Mouse (Mus musculus) retina, postnatal 7 days (tissue): ENCODE results near the gene Nwd1.
A peak's percentile ranks its signal among the peaks of the same experiment; 100 is the strongest.

ENCODE experiments used
- DNase-seq: peaks from one replicate; pipeline ENCODE4 v3.0.0-alpha.2; 2012; ENCODE audit warnings: low read depth, low spot score

The Nwd1 gene

DNA sequence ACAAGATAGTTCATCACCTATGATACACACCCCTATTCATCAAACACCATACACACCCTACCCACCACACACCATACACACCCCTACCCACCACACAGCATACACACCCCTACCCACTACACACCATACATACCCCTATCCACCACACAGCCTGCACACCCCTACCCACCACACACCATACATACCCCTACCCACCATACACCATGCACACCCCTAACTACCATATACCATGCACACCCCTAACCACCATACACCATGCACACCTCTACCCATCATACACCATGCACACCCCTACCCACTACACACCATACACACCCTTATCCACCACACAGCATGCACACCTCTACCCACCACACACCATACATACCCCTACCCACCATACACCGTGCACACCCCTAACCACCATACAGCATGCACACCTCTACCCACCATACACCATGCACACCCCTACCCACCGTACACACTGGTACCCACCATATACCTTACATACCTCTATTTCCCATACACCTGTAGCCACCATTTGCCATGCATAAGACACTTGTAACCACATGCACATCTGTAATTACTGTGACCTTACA lies 51.9 kb downstream of the Nwd1 start:
- no peak for DNase-seq

DNA sequence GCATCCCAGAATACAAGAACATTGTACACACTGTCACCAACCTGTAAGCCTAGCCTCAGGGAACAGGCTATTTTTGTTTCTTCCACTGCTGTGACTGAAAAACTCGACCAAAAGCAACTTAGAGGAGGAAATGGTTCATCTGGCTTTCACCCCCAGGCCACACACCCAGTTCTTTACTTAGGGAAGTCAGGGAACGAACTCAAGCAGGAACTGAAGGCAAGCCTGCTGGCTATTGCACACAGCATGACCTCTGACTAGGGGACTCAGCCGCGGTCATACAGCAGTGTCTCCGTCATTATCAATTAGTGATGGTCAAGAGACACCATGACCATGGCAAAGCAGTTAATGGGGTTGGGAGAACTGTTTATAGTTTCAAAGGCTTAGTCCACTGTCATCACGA lies 66.1 kb downstream of the Nwd1 start:
- DNase-seq: no peak

DNA sequence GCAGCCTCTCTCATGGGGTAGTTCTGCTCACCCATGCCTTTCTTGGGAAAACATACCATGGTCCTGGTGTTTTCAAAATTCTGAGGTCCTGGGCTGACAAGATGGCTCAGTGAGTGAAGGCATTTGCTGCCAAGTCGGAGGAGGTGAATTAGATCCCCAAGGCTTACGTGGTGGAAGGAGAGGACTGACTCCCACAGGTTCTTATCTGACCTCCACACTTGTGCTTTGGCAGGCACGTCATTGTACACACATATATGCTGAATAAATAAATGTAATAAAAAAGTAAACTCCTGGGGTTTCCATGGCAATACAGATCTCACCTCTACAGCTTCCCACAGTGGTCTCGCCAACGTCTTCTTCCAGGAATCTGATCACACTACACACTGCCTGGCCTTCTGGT lies 70.1 kb downstream of the Nwd1 start:
- no peak for DNase-seq

DNA sequence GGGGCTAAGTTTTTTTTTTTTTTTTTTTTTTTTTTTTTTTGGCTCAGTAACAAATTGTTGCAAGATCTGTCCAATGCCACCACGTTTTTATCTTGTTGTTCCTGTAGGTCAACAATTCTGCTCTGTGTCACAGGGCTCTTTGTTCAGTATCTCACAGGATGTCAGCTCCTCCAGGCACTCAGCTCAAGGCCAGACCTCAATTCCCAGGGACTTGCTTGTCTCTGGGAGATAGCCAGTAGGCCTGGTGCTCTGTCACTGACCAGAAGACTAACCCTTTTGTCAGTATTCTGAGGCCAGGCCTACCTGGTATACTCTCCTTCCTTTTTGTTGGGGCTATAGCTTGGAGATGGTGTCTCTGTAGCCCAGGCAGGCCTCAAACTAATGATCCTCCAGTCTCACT lies 74.0 kb downstream of the Nwd1 start:
- DNase-seq: no peak

DNA sequence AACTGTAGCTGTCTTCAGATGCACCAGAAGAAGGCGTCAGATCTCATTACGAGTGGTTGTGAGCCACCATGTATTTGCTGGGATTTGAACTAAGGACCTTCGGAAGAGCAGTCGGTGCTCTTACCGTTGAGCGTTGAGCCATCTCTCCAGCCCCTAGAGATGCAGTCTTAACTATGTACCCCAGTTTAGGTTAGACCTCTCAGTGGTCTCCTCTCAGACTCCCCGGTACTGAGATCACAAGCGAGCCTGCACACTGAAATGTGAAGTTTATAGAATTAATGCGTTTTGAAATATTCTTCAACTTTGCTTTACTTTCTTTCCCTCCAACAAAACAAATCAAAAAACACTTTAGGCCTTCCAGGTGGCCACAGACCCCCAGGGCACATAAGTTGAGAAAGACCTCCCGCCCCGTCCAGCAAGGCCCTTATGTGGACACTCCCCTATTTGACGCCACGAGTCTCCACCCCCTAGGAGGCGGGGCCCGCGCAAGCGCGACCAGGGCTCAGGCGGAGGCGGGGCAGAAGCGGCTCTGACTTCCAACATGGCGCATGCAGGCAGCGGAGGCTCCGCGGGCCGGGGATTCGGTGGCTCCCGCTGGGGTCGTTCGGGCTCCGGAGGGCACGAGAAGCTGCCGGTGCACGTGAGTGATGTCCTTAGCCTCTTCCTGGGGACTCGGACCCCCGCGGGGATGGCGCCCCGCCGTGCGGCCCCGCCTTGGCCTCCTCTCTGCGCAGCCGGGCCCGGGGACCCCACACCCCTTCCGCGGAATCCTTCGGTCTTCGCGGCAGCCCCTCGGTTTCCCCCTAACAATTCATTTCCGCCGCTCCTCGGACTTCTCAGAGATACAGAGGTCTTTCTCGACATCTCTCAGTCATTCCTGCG lies 76.5 kb downstream of the Nwd1 start, which contains the start of gene Sin3b:
TSS of gene Sin3b (plus strand) at position 517 of the 882 bp plus-strand sequence.
- peak; percentile 80 for DNase-seq

DNA sequence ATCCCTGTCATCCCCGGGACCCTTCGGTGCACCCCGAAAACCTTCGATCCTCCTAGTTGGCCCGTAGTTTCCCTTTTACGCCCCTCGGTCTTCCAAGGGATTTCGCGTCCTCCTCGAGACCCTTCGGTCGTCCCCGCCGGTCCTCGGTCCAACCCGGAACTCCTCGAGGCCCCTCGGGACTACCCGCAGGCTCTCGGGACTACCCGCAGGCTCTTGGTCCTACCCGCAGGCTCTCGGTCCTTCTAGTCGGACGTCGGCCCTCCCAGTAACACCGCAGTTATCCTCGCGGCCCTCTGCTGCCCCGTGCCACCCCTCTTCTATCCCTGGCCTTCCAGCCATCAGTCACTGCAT lies 77.1 kb downstream of the Nwd1 start:
- DNase-seq: no peak

DNA sequence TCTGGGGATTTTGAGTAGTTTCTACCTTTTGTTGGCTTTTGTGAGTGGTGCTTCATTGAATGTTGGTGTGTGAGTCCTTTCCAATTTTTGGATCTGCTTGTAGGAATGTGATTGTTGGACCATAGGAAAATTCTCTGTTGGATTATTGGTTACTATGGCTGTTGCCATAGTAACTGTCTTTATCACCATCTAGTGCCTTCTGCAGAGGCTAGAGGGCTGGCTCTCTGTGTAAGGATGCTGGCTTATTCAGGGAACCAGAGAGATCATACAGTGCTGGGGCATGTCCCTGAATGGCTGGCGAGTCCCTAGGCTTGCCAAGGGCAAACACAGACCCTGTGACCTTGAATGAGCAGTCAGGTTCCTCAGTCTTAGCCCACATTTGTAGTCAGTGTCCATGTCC lies 82.1 kb downstream of the Nwd1 start:
- no peak for DNase-seq

DNA sequence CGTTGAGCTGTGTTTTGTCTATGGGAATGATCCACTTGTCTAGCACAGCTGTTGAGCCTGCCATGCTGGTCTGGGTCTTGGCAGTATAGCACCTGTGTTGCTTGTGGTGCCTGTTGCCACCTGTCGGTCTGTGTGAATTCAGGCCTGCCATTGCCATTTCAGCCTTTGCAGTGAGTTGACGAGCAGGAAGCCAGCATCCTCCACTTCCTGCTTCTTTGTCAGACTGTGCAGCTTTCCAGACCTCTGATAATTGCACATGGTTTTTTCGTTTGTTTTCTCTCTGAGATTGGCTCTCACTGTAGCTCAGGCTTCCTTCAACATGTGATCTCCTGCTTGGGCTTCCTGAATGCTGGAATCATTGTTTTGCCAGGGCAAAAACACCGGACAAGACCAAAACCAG lies 88.5 kb downstream of the Nwd1 start:
- no peak for DNase-seq

DNA sequence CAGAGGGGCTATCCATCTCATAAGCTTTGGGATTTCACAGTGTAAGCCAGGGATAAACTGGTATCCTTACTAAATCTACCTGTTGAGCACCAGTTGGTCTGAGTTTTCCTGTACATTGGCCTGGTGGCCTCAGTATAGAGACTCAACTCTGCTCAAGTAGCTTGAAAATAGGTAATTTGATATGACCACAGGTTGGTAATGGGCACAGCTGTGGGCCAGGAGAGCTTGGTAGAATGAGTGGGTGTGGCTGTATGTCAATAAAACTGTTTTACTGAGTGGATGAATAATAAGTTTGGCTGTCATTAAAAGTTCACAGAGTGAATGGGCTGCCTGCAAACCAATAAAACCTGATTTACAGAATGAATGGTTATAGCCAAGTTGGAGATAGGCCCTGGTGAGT lies 90.4 kb downstream of the Nwd1 start:
- DNase-seq: no peak

DNA sequence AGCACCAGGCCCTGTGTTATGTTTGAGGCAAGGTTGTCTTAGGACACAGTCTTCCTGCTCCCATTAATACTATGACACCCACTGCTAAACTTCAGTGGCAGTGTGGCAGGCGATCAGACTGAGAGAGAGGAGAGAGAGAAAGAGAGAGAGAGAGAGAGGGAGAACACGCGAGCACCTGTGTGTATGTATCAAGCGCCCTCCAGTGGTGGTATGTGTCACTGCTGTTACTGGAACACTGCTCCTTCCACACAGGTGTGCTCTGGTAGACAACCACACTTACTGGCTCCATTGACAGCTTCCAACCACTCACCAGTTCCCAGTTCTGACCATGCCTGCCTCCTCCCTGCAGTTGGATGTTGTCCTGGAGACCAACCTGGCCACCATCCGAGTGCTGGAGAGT lies 99.5 kb downstream of the Nwd1 start:
- DNase-seq: peak; percentile 36

DNA sequence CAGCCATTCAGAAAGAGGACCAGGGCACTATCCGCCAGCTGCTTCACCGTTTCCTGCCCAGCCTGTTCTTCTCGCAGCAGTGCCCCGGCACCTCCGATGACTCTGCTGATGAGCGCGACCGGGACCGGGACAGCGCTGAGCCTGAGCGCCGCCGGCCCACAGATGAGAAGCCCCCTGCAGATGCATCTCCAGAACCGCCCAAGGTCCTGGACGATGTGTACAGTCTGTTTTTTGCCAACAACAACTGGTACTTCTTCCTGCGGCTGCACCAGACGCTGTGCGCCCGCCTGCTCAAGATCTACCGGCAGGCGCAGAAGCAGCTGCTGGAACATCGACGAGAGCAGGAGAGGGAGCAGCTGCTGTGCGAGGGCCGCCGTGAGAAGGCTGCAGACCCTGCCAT lies 103.3 kb downstream of the Nwd1 start:
- no peak for DNase-seq

DNA sequence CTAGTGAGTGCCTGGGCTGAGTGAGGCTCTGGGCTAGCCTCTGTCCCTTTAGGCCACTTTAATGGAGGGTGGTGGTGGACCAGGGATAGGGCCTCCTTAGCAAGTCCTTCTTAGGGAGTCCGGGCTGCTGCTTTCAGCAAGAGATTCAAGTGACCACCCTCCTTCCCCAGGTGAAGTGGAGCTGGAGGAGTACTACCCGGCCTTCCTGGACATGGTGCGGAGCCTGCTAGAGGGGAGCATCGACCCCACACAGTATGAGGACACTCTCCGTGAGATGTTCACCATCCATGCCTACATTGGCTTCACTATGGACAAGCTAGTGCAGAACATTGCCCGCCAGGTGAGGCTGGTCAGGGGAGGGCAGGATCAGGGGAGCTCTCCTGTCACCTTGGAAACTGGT lies 103.8 kb downstream of the Nwd1 start:
- no peak for DNase-seq

DNA sequence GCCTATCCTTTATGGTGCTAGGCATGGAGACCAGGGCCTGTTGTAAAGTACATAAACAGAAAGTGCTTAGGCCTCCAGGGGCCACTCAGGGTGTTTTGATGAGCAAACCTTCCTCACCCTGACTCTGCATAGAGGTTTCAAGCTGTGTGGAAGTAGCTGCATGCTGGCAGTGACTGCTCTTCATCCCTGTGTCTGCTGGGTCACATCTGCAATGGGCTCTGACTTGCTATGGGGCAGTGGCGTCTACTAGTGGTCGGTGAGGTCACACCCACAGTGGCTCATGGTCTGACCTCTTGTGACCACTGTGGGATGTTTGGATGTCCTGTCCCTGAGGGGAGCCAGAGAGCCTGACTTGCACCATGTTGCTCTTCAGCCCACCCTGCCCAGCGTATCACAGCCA lies 104.6 kb downstream of the Nwd1 start:
- DNase-seq: no peak

DNA sequence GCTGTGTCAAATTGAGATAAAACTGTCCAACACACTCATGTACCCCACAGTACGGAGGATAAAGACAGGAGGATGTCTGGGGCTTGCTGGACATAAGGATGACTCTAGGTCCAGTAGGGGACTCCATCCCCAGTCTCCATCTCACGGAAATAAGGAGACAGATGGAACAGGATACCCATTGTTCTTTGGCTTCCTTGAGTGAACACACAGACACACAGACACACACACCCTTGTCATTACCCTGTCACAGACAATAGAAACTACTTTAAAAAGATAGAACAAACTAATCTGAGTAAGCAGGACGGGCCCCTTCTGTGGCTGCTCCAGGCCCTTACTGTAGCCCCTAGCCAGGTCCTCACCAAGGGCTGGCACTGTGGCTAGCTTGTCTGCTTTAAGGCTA lies 105.8 kb downstream of the Nwd1 start:
- no peak for DNase-seq

DNA sequence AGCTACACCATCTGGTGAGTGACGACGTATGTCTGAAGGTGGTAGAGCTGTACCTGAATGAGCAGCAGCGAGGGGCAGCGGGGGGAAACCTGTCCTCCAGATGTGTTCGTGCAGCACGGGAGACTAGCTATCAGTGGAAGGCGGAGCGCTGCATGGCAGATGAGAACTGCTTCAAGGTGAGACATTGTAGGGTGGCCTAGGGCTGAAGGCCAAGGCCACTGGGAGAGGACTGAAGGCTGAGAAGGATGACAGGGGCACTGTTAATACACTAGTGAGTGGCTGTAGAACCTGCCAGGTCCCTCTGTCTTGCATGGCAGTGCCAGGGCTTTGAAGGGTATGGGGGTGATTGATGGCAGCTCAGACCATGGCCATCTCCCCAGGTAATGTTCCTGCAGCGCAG lies 106.7 kb downstream of the Nwd1 start:
- no peak for DNase-seq

DNA sequence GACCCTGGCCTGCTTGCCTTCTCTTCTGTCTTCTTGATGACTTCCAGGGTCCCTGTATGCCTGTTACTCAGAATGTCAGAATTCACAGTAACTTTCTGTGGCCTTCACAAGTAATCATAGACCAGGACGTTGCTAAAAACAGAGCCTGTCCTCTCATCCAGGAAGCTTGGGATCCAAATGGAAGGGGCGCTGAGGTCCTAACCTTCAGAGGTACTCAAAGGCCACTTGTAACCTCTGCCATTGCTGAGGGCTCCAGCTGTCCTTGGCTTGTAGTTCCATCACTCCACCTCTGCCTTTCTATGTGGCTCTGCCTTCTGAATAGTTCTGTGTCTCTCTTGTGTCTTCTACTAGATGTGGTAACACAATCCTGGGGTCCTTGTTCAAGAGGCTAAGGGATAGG lies 107.3 kb downstream of the Nwd1 start:
- DNase-seq: no peak

DNA sequence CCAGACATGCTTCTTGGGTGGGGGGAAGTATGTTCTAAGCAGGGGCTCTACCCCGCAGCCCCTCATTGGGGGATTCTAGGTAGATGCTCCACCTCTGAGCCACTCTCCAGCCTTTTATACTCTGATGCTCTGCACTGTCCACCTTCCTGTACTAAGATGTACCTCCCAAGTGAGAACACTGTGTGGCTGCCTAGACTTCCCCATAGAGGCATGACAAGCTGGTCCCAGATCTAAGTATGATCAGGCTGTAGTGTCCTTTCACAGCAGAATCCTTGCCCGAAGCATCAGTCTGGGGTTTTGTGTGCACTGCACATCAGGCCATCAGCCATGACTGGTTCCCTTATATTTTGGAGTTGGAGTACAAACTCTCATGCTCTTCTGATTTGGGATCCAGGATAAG lies 109.5 kb downstream of the Nwd1 start:
- no peak for DNase-seq

DNA sequence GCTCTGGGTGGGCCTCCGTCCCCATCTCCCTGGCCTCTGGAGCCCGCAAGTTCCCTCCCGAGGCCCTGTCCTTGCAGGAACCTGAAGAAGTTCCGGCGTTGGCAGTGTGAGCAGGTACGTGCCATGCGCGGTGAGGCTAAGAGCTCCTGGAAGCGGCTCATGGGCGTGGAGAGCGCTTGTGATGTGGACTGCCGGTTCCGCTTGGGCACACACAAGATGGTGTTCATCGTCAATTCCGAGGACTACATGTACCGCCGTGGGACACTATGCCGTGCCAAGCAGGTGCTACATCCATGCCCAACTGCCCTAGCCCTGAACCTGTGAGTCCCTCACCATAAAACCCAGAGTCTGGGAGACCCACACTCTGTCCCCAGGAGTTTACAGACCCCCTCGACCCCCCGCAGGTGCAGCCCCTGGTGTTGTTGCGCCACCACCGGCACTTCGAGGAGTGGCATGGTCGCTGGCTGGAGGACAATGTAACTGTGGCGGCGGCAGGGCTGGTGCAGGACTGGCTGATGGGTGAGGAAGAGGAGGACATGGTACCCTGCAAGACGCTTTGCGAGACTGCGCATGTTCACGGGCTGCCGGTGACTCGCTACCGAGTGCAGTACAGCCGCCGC lies 110.4 kb downstream of the Nwd1 start:
- DNase-seq: no peak

DNA sequence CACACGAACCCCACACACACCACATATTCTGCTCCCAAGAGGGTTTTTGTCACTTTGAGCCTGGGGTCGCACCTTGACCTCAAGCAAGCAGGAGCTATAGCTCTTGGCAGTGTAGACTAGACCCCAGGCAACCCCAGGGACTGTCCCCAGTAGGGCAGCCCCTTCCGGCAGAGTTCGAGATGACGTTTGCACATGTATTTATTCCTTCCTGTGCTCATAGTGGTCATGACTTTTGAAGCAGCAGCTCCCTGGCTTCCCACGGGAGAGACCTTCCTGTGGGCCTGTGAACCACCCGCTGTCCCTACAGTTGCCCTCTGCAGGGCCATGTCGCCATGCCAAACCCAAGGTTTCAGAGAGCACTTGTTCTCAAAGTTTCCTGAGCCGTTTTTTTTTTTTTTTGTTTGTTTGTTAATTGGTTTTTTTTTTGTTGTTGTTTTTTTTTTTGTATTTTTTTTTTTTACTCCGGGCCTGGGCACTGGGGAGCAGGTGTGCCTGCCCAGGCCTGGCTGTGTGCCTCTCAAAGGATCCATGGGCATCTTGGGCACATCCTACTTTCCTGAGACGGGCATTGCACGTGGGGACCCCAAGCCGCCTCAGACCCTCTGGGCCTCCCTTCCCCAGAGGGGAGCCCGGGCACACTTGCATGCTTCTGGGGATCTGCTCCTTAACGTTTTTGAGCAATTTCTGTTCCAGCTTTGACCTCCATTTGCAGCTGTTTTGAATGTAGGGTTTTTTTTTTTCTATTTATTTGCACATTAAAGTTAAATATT lies 111.1 kb downstream of the Nwd1 start:
- DNase-seq: no peak

DNA sequence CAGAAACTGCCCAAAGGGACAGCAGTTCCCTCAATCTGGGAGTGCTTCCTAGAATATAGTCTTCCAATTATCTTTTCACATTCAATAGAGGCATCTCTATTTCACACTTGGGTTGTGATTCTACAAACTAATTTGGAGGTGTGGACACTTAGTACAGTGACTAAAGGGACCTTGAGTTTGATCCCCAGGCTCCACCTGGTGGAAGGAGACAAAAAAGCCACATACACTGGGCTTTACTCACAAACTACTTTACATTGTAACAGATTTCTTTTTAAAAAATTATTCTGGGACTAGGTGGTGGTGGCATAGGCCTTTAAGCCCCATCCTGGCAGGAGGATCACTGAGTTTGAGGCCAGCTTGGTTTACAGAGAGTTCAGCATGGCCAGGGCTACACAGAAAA lies 111.8 kb downstream of the Nwd1 start:
- DNase-seq: no peak

DNA sequence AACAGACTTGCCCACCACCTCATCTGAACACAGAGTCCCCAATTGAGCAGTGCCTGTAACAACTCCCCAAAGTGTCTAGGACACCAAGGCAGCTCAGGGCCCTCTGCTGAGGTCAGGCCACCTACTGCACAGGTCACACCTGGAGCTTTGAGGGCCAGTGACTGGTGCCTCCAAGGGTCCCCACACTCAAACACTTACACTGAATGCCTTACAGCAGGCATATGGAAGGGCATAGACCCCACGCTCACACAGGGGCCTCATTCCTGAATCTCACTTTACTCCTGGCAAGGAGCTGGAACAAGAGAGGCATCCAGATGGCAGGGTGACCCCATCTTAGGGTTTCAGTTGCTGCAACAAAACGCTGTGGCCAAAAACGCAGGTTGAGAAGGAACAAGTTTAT lies 113.7 kb downstream of the Nwd1 start:
- no peak for DNase-seq

DNA sequence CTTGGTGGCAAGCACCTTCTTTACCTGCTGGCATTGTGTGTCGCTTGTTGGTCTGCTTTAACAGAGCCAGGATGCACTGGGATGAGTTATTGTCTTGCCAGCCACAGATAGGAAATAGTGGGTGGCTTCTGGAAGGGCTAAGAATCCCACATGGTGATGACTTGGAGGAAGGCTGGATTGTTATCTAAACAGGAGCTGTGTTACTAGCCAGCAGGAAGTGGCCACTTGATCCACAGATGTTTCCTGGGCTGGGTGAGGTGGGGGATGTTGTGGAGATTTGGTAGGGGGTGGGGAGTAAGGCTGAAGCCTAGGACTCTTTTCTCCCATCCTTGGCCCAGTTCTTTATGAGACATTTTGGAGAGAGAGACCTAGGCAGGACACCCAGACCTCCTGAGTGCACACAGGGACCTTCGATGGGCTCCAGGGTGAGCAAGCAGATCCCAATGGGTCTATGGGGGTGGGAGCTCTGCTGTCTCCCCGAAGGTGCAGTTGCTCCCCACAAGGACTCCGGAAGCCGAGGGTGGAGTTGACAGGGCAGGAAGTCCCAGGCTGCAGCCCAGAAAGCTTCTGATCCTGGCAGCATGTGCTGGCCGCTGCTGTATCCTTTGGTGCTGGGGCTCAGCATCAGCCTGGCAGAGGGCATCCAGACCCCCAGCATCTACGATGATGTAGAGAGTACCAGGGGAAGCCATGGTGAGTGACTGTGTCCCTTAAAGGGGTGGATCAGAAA lies 115.0 kb downstream of the Nwd1 start, which contains the start of gene F2rl3:
TSS of gene F2rl3 (plus strand) at position 559 of the 730 bp plus-strand sequence.
- no peak for DNase-seq
